Mouse (Mus musculus) frontal cortex, postnatal 25 days (tissue): Measurements from ENCODE around the gene Vmn1r165.
"Not testable (repeated sequence)": the region's sequence is repeated elsewhere in the genome, so short reads cannot be mapped to it uniquely, and the experiment has no call there.

Experiments used
- DNase-seq, 2 experiments: peaks; one replicate each; pipeline ENCODE4 v3.0.0; 2022; ENCODE audit warnings: low spot score in 2 of 2

The Vmn1r165 gene

DNA sequence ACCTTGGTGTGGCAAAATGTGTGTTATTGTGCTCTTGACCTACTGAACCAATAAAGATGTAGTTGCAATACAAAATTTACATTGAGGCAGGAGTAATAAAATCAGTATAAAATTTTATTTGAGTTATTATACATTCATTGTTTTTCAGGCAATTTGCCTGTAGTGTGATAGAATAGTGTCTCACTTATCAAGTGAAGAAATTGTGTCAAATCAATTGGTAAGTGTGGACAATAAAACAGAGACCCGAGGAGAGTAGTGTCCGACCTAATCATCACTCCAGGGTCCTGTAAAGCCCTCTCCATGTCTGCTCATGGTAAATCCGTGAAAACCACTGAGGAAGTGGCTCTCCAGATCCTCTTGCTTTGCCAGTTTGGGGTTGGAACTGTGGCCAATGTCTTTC is at the start of gene Vmn1r165:
Gene Vmn1r165, plus strand, starts transcription at position 301 of the 400 bp plus-strand sequence.
- not testable (repeated sequence) for DNase-seq

DNA sequence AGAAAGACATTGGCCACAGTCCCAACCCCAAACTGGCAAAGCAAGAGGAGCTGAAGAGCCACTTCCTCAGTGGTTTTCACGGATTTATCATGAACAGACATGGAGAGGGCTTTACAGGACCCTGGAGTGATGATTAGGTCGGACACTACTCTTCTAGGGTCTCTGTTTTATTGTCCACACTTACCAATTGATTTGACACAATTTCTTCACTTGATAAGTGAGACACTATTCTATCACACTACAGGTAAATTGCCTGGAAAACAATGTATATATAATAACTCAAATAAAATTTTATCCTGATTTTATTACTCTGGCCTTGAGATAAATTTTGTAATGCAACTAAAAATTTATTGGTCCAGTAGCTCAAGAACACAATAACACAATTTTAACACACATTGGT is 34.5 kb downstream of the Vmn1r165 start, which contains the start of gene Vmn1r166:
Gene Vmn1r166, minus strand, starts transcription at position 101 of the 400 bp plus-strand sequence.
- not testable (repeated sequence) for DNase-seq
